Mouse (Mus musculus) cerebellum, adult (tissue): ENCODE measurements around the gene Map4k2.
"Not testable (repeated sequence)": the region's sequence is repeated elsewhere in the genome, so short reads cannot be mapped to it uniquely, and the experiment has no call there.

Experiments
- ATAC-seq: cut with Nextera tagmentation; 2 replicates; pipeline ENCODE4 v1.9.2; 2017; ENCODE audit warnings: mild to moderate bottlenecking, moderate library complexity, mixed read lengths; ENCODE audit not compliant: insufficient number of reproducible peaks, low FRiP score, low TSS enrichment

The Map4k2 gene

GRCm38 (mm10) chr19:6340524-6341452 is at the start of gene Map4k2:
Gene Map4k2, plus strand, starts transcription at chr19:6341135.
- ATAC-seq = peak; percentile 33; the same call in 1 of the 2 replicates

GRCm38 (mm10) chr19:6292262-6292661 is 48.7 kb upstream of the Map4k2 start:
- no peak for ATAC-seq

GRCm38 (mm10) chr19:6294301-6294700 is 46.6 kb upstream of the Map4k2 start:
- no peak for ATAC-seq

GRCm38 (mm10) chr19:6296551-6297210 is 44.3 kb upstream of the Map4k2 start:
- ATAC-seq = no peak

GRCm38 (mm10) chr19:6297641-6298040 is 43.3 kb upstream of the Map4k2 start:
- no peak for ATAC-seq

- ATAC-seq = no peak
Observed at GRCm38 (mm10) chr19:6299003-6299402, 41.9 kb upstream of the Map4k2 start.

- ATAC-seq = no peak
Observed at GRCm38 (mm10) chr19:6299450-6300267, 41.3 kb upstream of the Map4k2 start.

- no peak for ATAC-seq
Observed at GRCm38 (mm10) chr19:6300402-6300841, 40.5 kb upstream of the Map4k2 start.

- ATAC-seq = no peak
Observed at GRCm38 (mm10) chr19:6302114-6302513, 38.8 kb upstream of the Map4k2 start.

- peak; percentile 46; the same call in 1 of the 2 replicates for ATAC-seq
Observed at GRCm38 (mm10) chr19:6302522-6302921, 38.4 kb upstream of the Map4k2 start.

GRCm38 (mm10) chr19:6303831-6304230 is 37.1 kb upstream of the Map4k2 start:
- ATAC-seq = no peak

GRCm38 (mm10) chr19:6304787-6305516 is 36.0 kb upstream of the Map4k2 start:
- 0 out of 2 replicates have a peak, but pooled peaks have one; percentile 34 for ATAC-seq

GRCm38 (mm10) chr19:6305517-6306115 is 35.3 kb upstream of the Map4k2 start:
- ATAC-seq = no peak

GRCm38 (mm10) chr19:6306137-6306551 is 34.8 kb upstream of the Map4k2 start, which contains the start of gene Cdc42bpg:
Gene Cdc42bpg, plus strand, starts transcription at chr19:6306456.
- ATAC-seq = no peak

GRCm38 (mm10) chr19:6306586-6306985 is 34.3 kb upstream of the Map4k2 start:
- no peak for ATAC-seq

- no peak for ATAC-seq
Observed at GRCm38 (mm10) chr19:6307733-6308531, 33.0 kb upstream of the Map4k2 start.

- no peak for ATAC-seq
Observed at GRCm38 (mm10) chr19:6310181-6310580, 30.8 kb upstream of the Map4k2 start.

- not testable (repeated sequence) for ATAC-seq
Observed at GRCm38 (mm10) chr19:6311783-6312182, 29.2 kb upstream of the Map4k2 start.
